Mouse (Mus musculus) heart, postnatal 4 days (tissue): ENCODE measurements around the gene Tti1. TPM values are rescaled to one million over a fixed set of nuclear protein-coding genes. Genes with fewer than 3 reads are reported as not detected.

ENCODE experiments used
- DNase-seq: peaks from one replicate; pipeline ENCODE4 v3.0.0; 2021
- total RNA-seq, 2 experiments: library from RNA; stranded (reverse); gene quantifications; 2 replicates each; pipeline ENCODE4 v1.2.3; 2021

The Tti1 gene
- total RNA-seq, 2 experiments from 2014 or later: 25.2 to 27.4 TPM

- DNase-seq: peak; percentile 76
Measured at GRCm38 (mm10) chr2:157970669-157971068, 57.6 kb downstream of the Tti1 start.

GRCm38 (mm10) chr2:157970124-157970523 is 58.1 kb downstream of the Tti1 start:
- DNase-seq: no peak

- DNase-seq: no peak
Measured at GRCm38 (mm10) chr2:157967856-157968255, 60.4 kb downstream of the Tti1 start.

DNA sequence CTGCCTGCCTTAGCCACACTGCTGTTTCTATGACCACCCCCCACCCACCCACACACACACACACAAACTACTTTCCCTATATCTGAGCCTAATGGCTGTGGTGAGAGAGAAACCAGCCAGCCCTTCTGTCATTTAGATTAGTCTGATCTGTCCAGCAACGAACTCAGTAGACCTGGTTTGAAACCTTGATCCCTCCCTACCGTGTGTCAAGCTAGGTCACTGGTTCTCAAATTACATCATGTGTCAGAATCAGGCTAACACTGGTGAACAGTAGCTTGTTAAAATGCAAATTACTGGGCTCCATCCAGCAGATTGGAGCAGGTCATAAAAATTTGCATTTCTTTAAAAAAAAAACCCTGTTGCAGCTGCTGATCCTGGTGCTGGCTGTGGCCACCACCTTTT is 70.5 kb downstream of the Tti1 start:
- DNase-seq: no peak

DNA sequence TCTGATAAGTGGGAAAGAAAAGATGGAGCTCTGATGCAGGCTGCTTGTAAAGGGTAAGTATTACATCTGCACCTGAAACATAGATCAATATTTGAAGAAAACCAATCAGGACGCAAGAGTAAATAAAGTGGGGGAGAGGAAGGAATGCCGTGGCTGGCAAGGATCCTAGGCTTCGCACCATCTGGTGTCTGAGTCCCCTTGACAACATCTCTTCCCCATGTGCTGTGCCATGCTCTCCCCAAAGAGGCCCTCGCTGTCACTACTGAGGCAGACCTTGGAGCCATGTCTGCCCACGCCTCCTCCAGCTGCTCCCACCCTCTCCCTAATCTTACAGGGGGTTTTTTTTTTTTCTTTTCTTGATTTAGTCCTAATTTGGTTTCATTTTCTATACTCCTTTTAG is 74.3 kb downstream of the Tti1 start:
- DNase-seq: no peak

GRCm38 (mm10) chr2:157944156-157944893 is 83.9 kb downstream of the Tti1 start:
- DNase-seq: peak; percentile 19

DNA sequence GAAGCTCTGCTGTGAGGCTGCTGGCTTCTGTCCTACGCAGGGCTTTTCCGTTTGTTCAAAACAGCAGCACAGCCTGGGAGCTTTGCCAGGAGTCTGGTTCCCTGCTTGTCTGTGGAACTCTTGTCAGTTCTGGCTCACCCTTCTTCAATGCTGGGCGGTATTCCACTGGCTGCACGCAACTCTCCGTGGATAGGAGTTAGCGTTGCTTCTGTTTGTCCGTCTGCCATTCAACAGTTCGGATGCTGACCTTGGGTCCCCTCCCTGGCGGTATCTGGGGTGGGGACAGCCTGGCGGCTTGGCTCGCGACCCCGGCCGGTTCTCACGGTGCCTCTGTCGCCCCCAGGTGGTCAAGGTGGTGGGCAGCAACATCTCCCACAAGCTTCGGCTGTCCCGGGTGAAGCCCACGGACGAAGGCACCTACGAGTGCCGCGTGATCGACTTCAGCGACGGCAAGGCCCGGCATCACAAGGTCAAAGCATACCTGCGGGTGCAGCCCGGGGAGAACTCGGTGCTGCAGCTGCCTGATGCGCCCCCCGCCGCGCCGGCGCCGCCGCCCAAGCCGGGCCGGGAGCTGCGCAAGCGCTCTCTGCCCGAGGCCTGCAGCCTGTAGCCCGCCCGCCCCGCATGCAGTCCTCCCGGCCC is 84.6 kb downstream of the Tti1 start:
- DNase-seq: peak; percentile 87

GRCm38 (mm10) chr2:157940586-157941185 is 87.5 kb downstream of the Tti1 start:
- no peak for DNase-seq

DNA sequence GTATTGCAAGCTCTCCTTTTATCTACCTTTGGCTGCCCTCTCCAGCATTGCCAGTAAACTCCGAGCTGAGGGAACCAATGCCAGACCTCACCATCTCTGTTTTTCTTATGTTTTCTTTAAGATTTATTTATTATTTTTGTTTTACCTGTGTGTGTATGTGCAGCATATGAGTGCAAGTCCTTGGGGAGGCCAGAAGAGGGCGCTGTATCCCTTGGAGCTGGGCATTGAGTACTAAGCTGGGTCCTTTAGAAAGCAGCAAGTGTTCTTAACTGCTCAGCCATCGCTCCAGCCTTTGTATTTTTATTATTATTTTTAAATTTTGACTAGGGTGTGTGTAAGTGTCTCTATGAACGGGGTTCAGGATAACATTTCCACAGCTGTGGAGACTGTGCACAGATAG is 91.6 kb downstream of the Tti1 start:
- DNase-seq: no peak

DNA sequence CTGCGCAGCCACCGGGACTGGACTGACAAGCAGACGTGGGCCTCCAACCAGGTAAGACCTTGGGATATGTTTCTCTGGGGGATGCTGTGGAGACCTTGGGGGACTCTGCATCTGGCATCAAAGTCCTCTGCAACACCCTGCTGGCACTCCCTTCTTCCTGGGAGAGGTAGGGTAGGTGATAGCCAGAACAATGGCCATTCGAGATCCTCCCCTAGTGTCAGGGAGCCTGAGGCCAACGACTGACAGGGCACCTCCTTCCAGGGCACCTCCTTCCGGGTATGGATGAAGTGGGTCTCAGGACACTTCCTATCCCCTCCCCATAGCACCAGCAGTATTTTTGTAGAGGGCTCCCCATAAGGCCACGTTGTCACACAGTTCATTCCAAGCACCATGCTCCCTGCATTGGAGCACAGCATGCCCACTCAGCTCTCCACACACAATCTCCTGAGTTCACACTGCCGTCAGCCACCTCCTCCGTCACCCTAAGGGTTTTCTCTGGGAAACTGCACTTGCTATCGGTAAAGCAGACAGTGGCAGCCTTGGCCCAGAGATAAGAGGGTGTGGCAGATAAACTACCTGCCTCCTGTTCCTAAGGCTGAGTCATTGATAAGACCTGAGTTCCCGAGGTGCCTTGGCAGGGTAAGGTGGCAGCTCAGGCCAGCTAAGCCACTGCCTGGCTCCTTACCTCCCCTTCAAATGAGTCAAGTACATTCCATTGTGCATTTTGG is 92.6 kb downstream of the Tti1 start:
- no peak for DNase-seq

- DNase-seq: no peak
Measured at GRCm38 (mm10) chr2:157932655-157933054, 95.6 kb downstream of the Tti1 start.

Other genes starting within 250 kb of the Tti1 start
- under 1 TPM in 1 of 2 experiments, not detected in 1; 0.32 TPM for gene Vstm2l, start 113.8 kb downstream of the Tti1 start, total RNA-seq
- gene Rprd1b, start 64 bp upstream of the Tti1 start, total RNA-seq: 10 to 100 TPM; 29.0 to 36.3 TPM
- 100 to 1,000 TPM; 254 to 273 TPM for gene Tgm2, start 118.0 kb upstream of the Tti1 start, total RNA-seq
- 1 to 10 TPM; 6.4 to 6.6 TPM for gene D630003M21Rik, start 200.8 kb upstream of the Tti1 start, total RNA-seq
- not detected for gene Bpi, start 229.7 kb upstream of the Tti1 start, total RNA-seq